Mouse (Mus musculus) G1E-ER4 (cell line): Measurements from ENCODE around the gene Egflam. TPM values are rescaled to one million over a fixed set of nuclear protein-coding genes. Genes with fewer than 3 reads are reported as not detected.

Source experiments
- GATA1 ChIP-seq: IDR thresholded peaks from one replicate; pipeline ENCODE4 v1.8.0; 2012; ENCODE audit warnings: low read length, inconsistent platforms
- polyA plus RNA-seq: library from polyadenylated mRNA; stranded (reverse); fragments of >175 nt; gene quantifications from 2 replicates; pipeline ENCODE4 v1.2.3, GENCODE M21; 2012

The Egflam gene
- not detected in 2 replicates for polyA plus RNA-seq

GRCm38 (mm10) chr15:7397818-7398608 is at the start of gene Egflam:
Gene Egflam, minus strand, starts transcription at chr15:7398395.
- no peak for TF ChIP-seq GATA1

GRCm38 (mm10) chr15:7443396-7444315 is 45.5 kb upstream of the Egflam start:
- TF ChIP-seq GATA1, result no peak

GRCm38 (mm10) chr15:7442148-7443100 is 44.2 kb upstream of the Egflam start:
- no peak for TF ChIP-seq GATA1

DNA sequence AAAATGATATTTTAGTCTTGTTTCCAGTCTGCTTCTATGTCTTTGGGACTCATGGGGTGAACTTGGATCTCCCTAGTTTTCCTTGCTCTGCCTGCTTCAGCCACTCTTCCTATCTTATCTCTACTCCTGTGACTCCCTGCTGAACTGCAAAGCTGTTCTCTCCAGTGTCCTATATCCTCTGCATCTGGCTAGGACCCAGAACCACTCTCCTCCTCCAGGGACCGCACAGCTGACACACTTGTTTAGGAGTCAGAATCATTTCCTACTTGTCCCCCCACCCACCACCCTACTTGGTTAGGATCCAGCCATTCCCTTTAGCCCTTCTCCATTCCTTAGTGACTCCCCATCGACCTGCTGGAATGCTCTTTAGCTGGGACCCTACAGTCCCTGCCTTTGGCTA is 26.1 kb upstream of the Egflam start:
- TF ChIP-seq GATA1, result no peak

DNA sequence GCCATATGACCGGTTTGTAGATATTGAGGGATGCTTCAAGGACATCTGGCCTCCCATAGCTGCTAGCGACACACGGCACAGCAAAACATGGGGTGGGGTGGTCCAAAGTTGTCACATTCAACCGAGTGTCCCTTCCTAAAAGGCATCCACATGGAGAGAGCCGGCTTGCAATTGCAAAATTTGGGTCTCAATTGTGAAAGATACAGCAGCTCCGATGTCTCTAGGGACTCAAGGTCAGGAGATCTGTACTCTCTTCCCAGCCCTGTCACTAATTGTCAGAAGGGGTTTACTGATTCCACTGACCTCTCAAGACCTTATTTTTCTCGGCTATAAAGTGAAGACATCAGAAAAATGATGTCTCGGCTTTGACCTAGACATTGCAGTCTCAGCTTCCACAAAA is 6.3 kb upstream of the Egflam start:
- TF ChIP-seq GATA1, result no peak

GRCm38 (mm10) chr15:7398609-7399540 is 680 bp upstream of the Egflam start:
- TF ChIP-seq GATA1, result no peak

GRCm38 (mm10) chr15:7397446-7397817 is 763 bp downstream of the Egflam start:
- no peak for TF ChIP-seq GATA1

GRCm38 (mm10) chr15:7383349-7383748 is 14.8 kb downstream of the Egflam start:
- no peak for TF ChIP-seq GATA1

GRCm38 (mm10) chr15:7382457-7382856 is 15.7 kb downstream of the Egflam start:
- no peak for TF ChIP-seq GATA1

- no peak for TF ChIP-seq GATA1
Observed at GRCm38 (mm10) chr15:7352635-7353051, 45.6 kb downstream of the Egflam start.

- no peak for TF ChIP-seq GATA1
Observed at GRCm38 (mm10) chr15:7340703-7341309, 57.4 kb downstream of the Egflam start.

DNA sequence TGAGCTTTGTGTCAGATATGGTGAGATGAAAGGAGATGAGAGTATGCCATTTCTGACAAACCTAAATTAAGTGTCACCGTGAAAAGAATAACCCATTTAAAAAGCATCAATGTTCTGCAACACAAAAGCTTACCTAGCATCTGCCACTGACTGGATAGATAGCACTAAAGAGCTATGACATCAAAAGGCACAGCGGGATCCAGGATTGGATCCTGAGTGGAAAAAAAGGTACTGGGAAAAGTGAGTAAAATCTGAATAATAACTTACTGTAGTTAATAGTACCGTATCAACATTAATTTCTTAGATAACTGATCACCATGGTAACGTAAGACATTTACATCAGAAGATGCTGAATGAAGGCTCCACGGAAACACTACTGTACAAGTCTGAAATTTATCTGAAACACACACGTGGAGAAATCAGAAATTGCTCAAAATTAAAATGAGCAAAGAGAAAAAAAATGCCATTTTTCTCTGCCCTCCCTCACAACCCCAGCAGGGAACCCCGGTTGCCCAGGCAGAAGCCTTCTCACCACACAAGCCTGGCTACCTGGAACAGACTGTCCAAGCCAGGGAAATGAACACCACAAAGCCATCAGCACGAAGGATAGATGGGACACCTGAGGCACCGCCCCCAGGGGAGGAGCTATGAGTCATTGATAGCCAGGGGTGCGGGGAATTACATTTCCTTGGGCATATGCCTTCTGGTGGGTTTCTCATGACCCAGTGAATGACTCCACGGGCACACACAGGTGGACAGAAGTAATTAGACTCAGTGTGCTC is 63.5 kb downstream of the Egflam start:
- TF ChIP-seq GATA1, result no peak

GRCm38 (mm10) chr15:7332875-7333274 is 65.3 kb downstream of the Egflam start:
- no peak for TF ChIP-seq GATA1
